Mouse (Mus musculus): Measurements from ENCODE around the gene Prpf3. TPM values are rescaled to one million over a fixed set of nuclear protein-coding genes. Genes with fewer than 3 reads are reported as not detected.

The Prpf3 gene
- 20.2 TPM for polyA plus RNA-seq (2014; fragmentation: Illumina TruSeq; extraction: RNeasy Lipid Tissue Mini Kit (QIAGEN cat#74804); ENCODE audit: low read depth, low replicate concordance)

GRCm38 (mm10) chr3:95855502-95856089, at the start of gene Prpf3:
Gene Prpf3, minus strand, starts transcription at chr3:95855885.

GRCm38 (mm10) chr3:95904568-95904967, 48.9 kb upstream of the Prpf3 start, which contains the start of gene Car14:
Gene Car14, minus strand, starts transcription at chr3:95904691.

GRCm38 (mm10) chr3:95893606-95894316, 38.1 kb upstream of the Prpf3 start, which contains the start of gene Aph1a:
Gene Aph1a, plus strand, starts transcription at chr3:95893969.

GRCm38 (mm10) chr3:95891211-95892065, 35.8 kb upstream of the Prpf3 start, which contains the start of gene BC028528:
Gene BC028528, minus strand, starts transcription at chr3:95892005.

GRCm38 (mm10) chr3:95881979-95882815, 26.5 kb upstream of the Prpf3 start, which contains the start of gene Ciart:
Gene Ciart, minus strand, starts transcription at chr3:95882251.

GRCm38 (mm10) chr3:95871392-95871867, 15.7 kb upstream of the Prpf3 start, which contains the start of gene Mrps21:
Gene Mrps21, minus strand, starts transcription at chr3:95871519.

GRCm38 (mm10) chr3:95818571-95819288, 37.0 kb downstream of the Prpf3 start, which contains the start of gene Rprd2:
Gene Rprd2, minus strand, starts transcription at chr3:95818863.

Other genes with a start within 250 kb of the Prpf3 start
- gene Ensa, start 230.9 kb downstream of the Prpf3 start, polyA plus RNA-seq (2014; fragmentation: Illumina TruSeq; extraction: RNeasy Lipid Tissue Mini Kit (QIAGEN cat#74804); ENCODE audit: low read depth, low replicate concordance) = 82.3 TPM
- 125 TPM for gene Mcl1, start 197.1 kb downstream of the Prpf3 start, polyA plus RNA-seq (2014; fragmentation: Illumina TruSeq; extraction: RNeasy Lipid Tissue Mini Kit (QIAGEN cat#74804); ENCODE audit: low read depth, low replicate concordance)
- 41.3 TPM for gene Adamtsl4, start 168.0 kb downstream of the Prpf3 start, polyA plus RNA-seq (2014; fragmentation: Illumina TruSeq; extraction: RNeasy Lipid Tissue Mini Kit (QIAGEN cat#74804); ENCODE audit: low read depth, low replicate concordance)
- gene Ecm1, start 116.3 kb downstream of the Prpf3 start, polyA plus RNA-seq (2014; fragmentation: Illumina TruSeq; extraction: RNeasy Lipid Tissue Mini Kit (QIAGEN cat#74804); ENCODE audit: low read depth, low replicate concordance) = 54.6 TPM
- gene Tars2, start 95.7 kb downstream of the Prpf3 start, polyA plus RNA-seq (2014; fragmentation: Illumina TruSeq; extraction: RNeasy Lipid Tissue Mini Kit (QIAGEN cat#74804); ENCODE audit: low read depth, low replicate concordance) = 42.7 TPM
- gene Rprd2, start 37.0 kb downstream of the Prpf3 start, polyA plus RNA-seq (2014; fragmentation: Illumina TruSeq; extraction: RNeasy Lipid Tissue Mini Kit (QIAGEN cat#74804); ENCODE audit: low read depth, low replicate concordance) = 17.4 TPM
- 443 TPM for gene Mrps21, start 15.6 kb upstream of the Prpf3 start, polyA plus RNA-seq (2014; fragmentation: Illumina TruSeq; extraction: RNeasy Lipid Tissue Mini Kit (QIAGEN cat#74804); ENCODE audit: low read depth, low replicate concordance)
- 3.8 TPM for gene Ciart, start 26.4 kb upstream of the Prpf3 start, polyA plus RNA-seq (2014; fragmentation: Illumina TruSeq; extraction: RNeasy Lipid Tissue Mini Kit (QIAGEN cat#74804); ENCODE audit: low read depth, low replicate concordance)
- 17.9 TPM for gene BC028528, start 36.1 kb upstream of the Prpf3 start, polyA plus RNA-seq (2014; fragmentation: Illumina TruSeq; extraction: RNeasy Lipid Tissue Mini Kit (QIAGEN cat#74804); ENCODE audit: low read depth, low replicate concordance)
- gene Aph1a, start 38.1 kb upstream of the Prpf3 start, polyA plus RNA-seq (2014; fragmentation: Illumina TruSeq; extraction: RNeasy Lipid Tissue Mini Kit (QIAGEN cat#74804); ENCODE audit: low read depth, low replicate concordance) = 82.4 TPM
- 199 TPM for gene Car14, start 48.8 kb upstream of the Prpf3 start, polyA plus RNA-seq (2014; fragmentation: Illumina TruSeq; extraction: RNeasy Lipid Tissue Mini Kit (QIAGEN cat#74804); ENCODE audit: low read depth, low replicate concordance)
- 68.1 TPM for gene Anp32e, start 73.4 kb upstream of the Prpf3 start, polyA plus RNA-seq (2014; fragmentation: Illumina TruSeq; extraction: RNeasy Lipid Tissue Mini Kit (QIAGEN cat#74804); ENCODE audit: low read depth, low replicate concordance)
- gene Plekho1, start 140.1 kb upstream of the Prpf3 start, polyA plus RNA-seq (2014; fragmentation: Illumina TruSeq; extraction: RNeasy Lipid Tissue Mini Kit (QIAGEN cat#74804); ENCODE audit: low read depth, low replicate concordance) = 86.2 TPM
- gene Vps45, start 202.6 kb upstream of the Prpf3 start, polyA plus RNA-seq (2014; fragmentation: Illumina TruSeq; extraction: RNeasy Lipid Tissue Mini Kit (QIAGEN cat#74804); ENCODE audit: low read depth, low replicate concordance) = 16.6 TPM
- 26.9 TPM for gene Otud7b, start 248.6 kb upstream of the Prpf3 start, polyA plus RNA-seq (2014; fragmentation: Illumina TruSeq; extraction: RNeasy Lipid Tissue Mini Kit (QIAGEN cat#74804); ENCODE audit: low read depth, low replicate concordance)

Data from heart, adult 10 weeks (tissue).